Mouse (Mus musculus): ENCODE data around the gene Ercc6l2.

Ercc6l2 gene

DNA sequence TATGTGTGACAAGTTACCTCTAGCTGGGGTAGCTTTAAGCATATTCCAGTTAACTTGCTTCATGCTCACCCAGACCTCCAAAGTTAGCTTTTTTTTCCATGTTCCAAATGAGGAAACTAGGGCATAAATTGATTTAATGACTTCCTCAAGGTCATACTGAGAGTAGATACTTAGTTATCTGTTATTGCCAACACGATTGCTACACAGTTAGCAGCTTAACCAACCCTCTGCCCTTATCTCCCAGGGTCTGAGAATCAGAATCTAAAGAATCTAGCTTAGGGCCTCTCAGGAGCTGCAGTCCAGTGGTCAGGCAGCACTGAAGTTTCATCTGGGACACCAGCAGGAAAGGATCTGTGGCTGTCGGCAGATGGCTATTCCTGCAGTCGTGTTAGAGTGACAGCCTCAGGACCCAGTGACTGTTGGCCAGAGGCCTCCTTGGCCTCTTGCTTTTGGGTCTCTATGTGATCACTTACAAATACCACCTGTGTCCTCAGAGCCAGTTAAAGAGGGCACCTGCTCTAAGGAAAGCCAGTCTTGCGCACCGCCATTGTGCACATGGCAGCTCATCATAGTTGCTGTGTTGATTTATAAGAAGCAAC, 115.0 kb downstream of the Ercc6l2 start:
- no peak for DNase-seq (ENCODE audit: low read depth, low spot score)

DNA sequence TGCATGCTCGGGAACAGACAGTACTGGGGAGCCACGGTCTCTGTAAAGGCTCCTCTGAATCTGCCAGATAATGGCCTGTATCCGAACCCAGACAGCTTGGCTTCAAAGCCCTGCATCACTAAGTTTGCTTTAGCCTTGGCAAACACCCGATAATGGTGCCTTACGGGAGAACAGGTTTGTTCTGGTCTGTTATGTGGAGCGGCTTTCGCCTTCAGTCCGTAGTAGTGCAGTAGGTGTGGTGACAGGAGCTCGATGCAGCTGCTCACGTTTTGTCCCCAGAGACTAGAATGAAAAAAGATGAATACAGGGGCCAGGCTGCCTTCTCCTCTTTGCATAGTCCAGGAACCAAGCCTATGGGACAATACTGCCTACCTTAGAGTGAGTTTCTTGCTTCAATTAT, 115.5 kb downstream of the Ercc6l2 start:
- no peak for DNase-seq (ENCODE audit: low read depth, low spot score)

DNA sequence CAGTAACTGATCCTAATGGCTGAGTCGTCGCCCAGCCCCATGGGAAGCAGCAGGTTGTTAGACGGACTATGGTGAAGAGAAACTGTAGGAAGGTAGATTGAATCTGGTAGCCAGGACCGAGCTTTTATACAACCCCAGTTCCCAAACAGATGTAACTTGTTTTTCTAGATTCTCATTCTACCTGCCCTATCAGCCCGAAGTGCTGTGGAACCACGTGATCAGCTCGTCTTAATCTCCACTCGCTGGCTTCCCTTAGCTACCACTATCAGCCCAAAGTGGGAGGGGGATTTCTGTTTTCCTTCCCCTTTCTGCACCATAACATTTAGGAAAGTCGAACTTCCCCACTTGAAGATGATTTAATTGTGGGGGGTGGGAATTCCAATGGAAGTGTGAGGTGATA, 121.3 kb downstream of the Ercc6l2 start:
- DNase-seq (ENCODE audit: low read depth, low spot score), result no peak

DNA sequence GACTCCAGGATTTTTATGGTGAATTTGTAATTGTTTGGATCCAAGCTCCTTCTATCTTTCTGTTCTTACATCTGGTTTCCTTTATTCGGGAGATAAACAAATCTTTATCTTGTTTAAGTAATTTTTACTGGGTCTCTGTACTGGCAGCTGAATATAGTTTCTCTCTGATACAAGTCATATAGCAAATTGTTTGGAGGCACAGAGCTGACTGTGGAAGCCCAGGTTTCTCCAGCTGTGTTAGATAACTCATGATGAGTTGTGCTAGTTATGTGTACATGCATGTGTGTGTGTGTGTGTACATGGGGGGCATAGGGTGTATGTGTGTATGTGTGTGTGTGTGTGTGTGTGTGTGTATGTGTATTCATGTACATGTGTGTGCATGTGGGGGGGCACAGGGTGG, 125.2 kb downstream of the Ercc6l2 start:
- DNase-seq (ENCODE audit: low read depth, low spot score), result no peak

DNA sequence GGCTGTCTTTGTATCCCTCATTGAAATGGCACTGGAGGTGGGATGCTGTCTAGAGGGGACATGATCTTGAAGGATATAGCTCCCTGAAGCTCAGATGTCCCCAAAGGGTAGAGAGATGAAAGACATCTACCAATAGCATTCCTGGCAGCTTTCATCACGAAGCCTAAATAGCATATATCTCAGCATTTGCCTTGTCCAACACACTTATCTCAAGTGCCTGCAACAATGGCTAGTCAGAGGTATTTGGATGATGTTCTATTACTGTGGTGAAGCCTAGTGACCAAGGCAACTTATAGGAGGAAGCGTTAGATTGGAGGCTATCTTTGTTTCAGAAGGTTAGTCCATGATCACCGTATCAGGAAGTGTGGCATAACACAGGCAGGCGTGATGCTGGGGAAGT, 126.1 kb downstream of the Ercc6l2 start:
- no peak for DNase-seq (ENCODE audit: low read depth, low spot score)

DNA sequence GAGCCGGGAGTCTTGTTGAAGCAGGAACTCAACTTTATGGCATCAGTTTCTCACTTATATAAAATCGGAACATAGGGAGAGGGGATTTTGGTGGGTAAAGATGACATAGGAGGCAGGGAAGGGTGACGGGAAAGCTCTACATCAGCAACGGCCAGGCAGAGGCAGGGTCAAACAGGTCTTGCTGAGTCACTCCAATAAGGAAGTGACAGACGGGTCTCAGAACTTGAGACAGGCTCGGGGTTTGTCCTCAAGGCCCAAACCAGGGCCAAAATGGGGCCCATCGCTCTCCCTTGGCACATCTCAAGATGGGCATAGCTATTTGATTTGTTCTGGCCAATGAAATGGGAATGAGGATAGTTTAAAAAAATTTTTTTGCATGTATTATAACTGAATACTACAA, 128.6 kb downstream of the Ercc6l2 start:
- DNase-seq (ENCODE audit: low read depth, low spot score), result no peak

DNA sequence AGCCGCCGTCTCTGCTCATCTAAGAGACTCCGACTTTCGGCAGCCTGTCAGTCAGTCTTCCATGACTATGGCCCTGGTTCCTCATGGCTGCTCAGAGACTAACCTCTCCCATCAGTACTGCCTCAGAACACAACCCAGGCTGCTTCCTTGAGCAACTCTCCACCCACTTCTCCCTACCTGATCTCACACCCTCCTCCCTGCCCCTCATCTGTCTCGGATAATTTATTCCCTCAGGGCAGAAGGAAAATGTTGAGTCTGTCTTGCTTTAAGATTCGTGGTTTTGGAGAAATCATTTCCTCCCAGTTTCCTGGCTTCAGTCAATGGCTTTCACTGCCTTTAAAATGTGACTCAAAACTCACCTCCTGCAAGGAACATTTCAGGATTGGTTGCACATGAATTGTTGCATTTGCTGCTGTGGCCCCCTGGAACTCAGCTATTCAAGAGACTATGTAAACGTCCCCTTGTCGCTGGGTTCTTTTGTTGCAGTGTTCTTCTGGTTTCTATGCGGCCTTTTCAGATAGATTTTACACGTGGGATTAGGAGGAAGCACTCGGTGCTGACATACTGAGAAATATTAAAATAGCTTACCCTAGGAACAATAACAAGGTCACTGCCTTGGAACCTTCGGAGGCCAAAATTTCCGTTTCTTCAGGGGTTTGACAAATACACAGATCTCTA, 129.4 kb downstream of the Ercc6l2 start:
- DNase-seq (ENCODE audit: low read depth, low spot score), result no peak
